Mouse (Mus musculus) natural killer cell, adult 2 months (primary cell): Measurements from ENCODE around the gene Ttc1.
A peak's percentile ranks its signal among the peaks of the same experiment; 100 is the strongest.

ENCODE experiments used
- DNase-seq, 2 experiments: peaks; one replicate each; pipeline ENCODE4 v3.0.0; 2022; ENCODE audit warnings: low spot score in 2 of 2

Gene Ttc1

GRCm38 (mm10) chr11:43747233-43748226 lies at the start of gene Ttc1:
Gene Ttc1 (minus strand): TSS chr11:43748008.
- DNase-seq: peak; percentile 94 to 95

GRCm38 (mm10) chr11:43795992-43796391 lies 48.2 kb upstream of the Ttc1 start:
- DNase-seq: no peak

- no peak for DNase-seq
Observed at GRCm38 (mm10) chr11:43790446-43790845, 42.6 kb upstream of the Ttc1 start.

- peak in 1 of 2 experiments; percentile 21 for DNase-seq
Observed at GRCm38 (mm10) chr11:43783772-43784171, 36.0 kb upstream of the Ttc1 start.

GRCm38 (mm10) chr11:43783106-43783505 lies 35.3 kb upstream of the Ttc1 start:
- DNase-seq: no peak

GRCm38 (mm10) chr11:43779551-43779950 lies 31.7 kb upstream of the Ttc1 start:
- no peak for DNase-seq

- no peak for DNase-seq
Observed at GRCm38 (mm10) chr11:43776324-43776694, 28.5 kb upstream of the Ttc1 start.

GRCm38 (mm10) chr11:43775469-43776323 lies 27.9 kb upstream of the Ttc1 start:
- DNase-seq: peak in 1 of 2 experiments; percentile 2

GRCm38 (mm10) chr11:43773725-43774124 lies 25.9 kb upstream of the Ttc1 start:
- DNase-seq: no peak

- DNase-seq: no peak
Observed at GRCm38 (mm10) chr11:43770110-43770509, 22.3 kb upstream of the Ttc1 start.

- DNase-seq: no peak
Observed at GRCm38 (mm10) chr11:43767749-43768148, 19.9 kb upstream of the Ttc1 start.

GRCm38 (mm10) chr11:43766922-43767648 lies 19.3 kb upstream of the Ttc1 start:
- peak; percentile 38 to 69 for DNase-seq

- DNase-seq: no peak
Observed at GRCm38 (mm10) chr11:43758436-43758835, 10.6 kb upstream of the Ttc1 start.

- peak in 1 of 2 experiments; percentile 11 for DNase-seq
Observed at GRCm38 (mm10) chr11:43755411-43755810, 7.6 kb upstream of the Ttc1 start.

GRCm38 (mm10) chr11:43754568-43754967 lies 6.8 kb upstream of the Ttc1 start:
- no peak for DNase-seq

GRCm38 (mm10) chr11:43751542-43751941 lies 3.7 kb upstream of the Ttc1 start:
- no peak for DNase-seq

GRCm38 (mm10) chr11:43728737-43729301 lies 19.0 kb downstream of the Ttc1 start:
- no peak for DNase-seq

- DNase-seq: no peak
Observed at GRCm38 (mm10) chr11:43727796-43728195, 20.0 kb downstream of the Ttc1 start.

GRCm38 (mm10) chr11:43723411-43723810 lies 24.4 kb downstream of the Ttc1 start:
- no peak for DNase-seq

- DNase-seq: no peak
Observed at GRCm38 (mm10) chr11:43712178-43712577, 35.6 kb downstream of the Ttc1 start.

- DNase-seq: no peak
Observed at GRCm38 (mm10) chr11:43708409-43708808, 39.4 kb downstream of the Ttc1 start.
